In the genomic region with DNA sequence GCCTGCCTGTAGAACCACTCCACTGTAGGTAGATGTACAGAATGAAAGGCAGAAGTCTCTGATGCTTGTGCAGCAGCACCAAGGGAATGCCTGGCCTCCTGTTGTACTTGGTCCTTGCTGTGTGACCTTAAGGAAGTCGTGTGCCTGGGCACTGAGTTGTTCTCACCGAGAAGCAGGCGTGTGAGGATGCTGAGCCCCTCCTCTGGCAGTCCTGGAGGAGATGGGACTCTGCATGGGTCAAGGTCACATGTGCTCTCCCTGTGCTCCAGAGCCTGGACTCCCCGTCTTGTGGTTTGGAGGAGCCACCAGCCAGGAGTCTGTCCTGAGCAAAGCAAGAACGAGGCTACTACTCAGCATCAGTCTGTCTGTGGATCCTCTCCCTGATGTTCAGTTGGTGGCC, we compare ENCODE assay signal across 12 mouse cellular contexts.
"Had no signal": no experiment of that assay in that cellular context is flagged by ENCODE, and none has a peak within 500 bp of the region (broad histone marks: within the 10 kb centered on the region; RNA-seq: fewer than 3 reads in every experiment).

No protein-coding gene starts in this region.

- H3K9ac ChIP-seq: limb, embryonic 15.5 days; liver, embryonic 15.5 days; lung, embryonic 14.5 days; midbrain, embryonic 15.5 days; neural tube, embryonic 13.5 days had no signal

- H3K4me3 ChIP-seq: left cerebral cortex, adult 2 months; limb, embryonic 15.5 days; liver, embryonic 15.5 days; megakaryocyte, embryonic 14.5 days; midbrain, embryonic 15.5 days; neural tube, embryonic 13.5 days had no signal

- H3K4me2 ChIP-seq: limb, embryonic 15.5 days; liver, embryonic 15.5 days; lung, embryonic 14.5 days; midbrain, embryonic 11.5 days; midbrain, embryonic 15.5 days; neural tube, embryonic 13.5 days had no signal

- H3K9me3 ChIP-seq: limb, embryonic 15.5 days; liver, embryonic 15.5 days; megakaryocyte, embryonic 14.5 days; midbrain, embryonic 15.5 days; neural tube, embryonic 13.5 days had no signal

- H3K27me3 ChIP-seq: limb, embryonic 15.5 days; liver, embryonic 15.5 days; megakaryocyte, embryonic 14.5 days; midbrain, embryonic 15.5 days; neural tube, embryonic 13.5 days had no signal

- ATAC-seq: midbrain, embryonic 15.5 days had no signal

- DNase-seq: retina, postnatal 1 day; right cerebral cortex, postnatal 14 days; thymus, postnatal 4 days had no signal

- H3K4me1 ChIP-seq: limb, embryonic 15.5 days; midbrain, embryonic 15.5 days; neural tube, embryonic 13.5 days had no signal

- H3K27ac ChIP-seq: left cerebral cortex, adult 2 months; limb, embryonic 15.5 days; liver, embryonic 15.5 days; midbrain, embryonic 15.5 days; neural tube, embryonic 13.5 days; stomach, postnatal 0 days had no signal
